Mouse (Mus musculus) intestine, embryonic 16.5 days (tissue): ENCODE results near the gene Higd1a. TPM values are rescaled to one million over a fixed set of nuclear protein-coding genes. Genes with fewer than 3 reads are reported as not detected.
A peak's percentile ranks its signal among the peaks of the same experiment; 100 is the strongest.

Source experiments
- ATAC-seq: fragments of 200-750 bp; cut with Nextera tagmentation; 2 replicates; pipeline ENCODE4 v1.8.0; 2017; ENCODE audit warnings: moderate TSS enrichment, moderate library complexity
- H3K27ac ChIP-seq: fragments of 300-500 bp; sonication (generic); 2 replicates; pipeline ENCODE4 v1.5.1; 2014; ENCODE audit warnings: mild to moderate bottlenecking, low read length
- H3K27me3 ChIP-seq: fragments of 300-500 bp; sonication (generic); replicated peaks from 2 replicates; pipeline ENCODE4 v1.6.1; 2014; ENCODE audit warnings: low read length, control low read depth, mixed read lengths; ENCODE audit not compliant: control insufficient read depth, insufficient read depth
- H3K36me3 ChIP-seq: fragments of 300-500 bp; sonication (generic); 2 replicates; pipeline ENCODE4 v1.6.1; 2014; ENCODE audit warnings: low read length, control low read depth; ENCODE audit not compliant: control insufficient read depth, insufficient read depth
- H3K4me1 ChIP-seq: fragments of 300-500 bp; sonication (generic); 2 replicates; pipeline ENCODE4 v1.6.1; 2014; ENCODE audit warnings: low read length, control low read depth, mixed read lengths; ENCODE audit not compliant: control insufficient read depth, insufficient read depth
- H3K4me2 ChIP-seq: fragments of 300-500 bp; sonication (generic); 2 replicates; pipeline ENCODE4 v1.6.1; 2014; ENCODE audit warnings: low read depth, low read length, control low read depth
- H3K4me3 ChIP-seq: fragments of 300-500 bp; sonication (generic); 2 replicates; pipeline ENCODE4 v1.5.1; 2014; ENCODE audit warnings: mild to moderate bottlenecking, low read length
- H3K9ac ChIP-seq: fragments of 300-500 bp; sonication (generic); 2 replicates; pipeline ENCODE4 v1.6.1; 2014; ENCODE audit warnings: low read depth, low read length
- H3K9me3 ChIP-seq: fragments of 300-500 bp; sonication (generic); 2 replicates; pipeline ENCODE4 v1.6.1; 2016; ENCODE audit warnings: low read length, control low read depth; ENCODE audit not compliant: control insufficient read depth
- WGBS: fragments of 180-500 bp; shearing (Covaris S2); extraction: QIAGEN DNeasy Blood & Tissue Kit; methylation state at CpG from one replicate; pipeline ENCODE4 v1.1.7; 2014; 5-methylcytosine and 5-hydroxymethylcytosine counted together
- polyA plus RNA-seq: library from polyadenylated mRNA; unstranded; fragments of >200 nt; fragmentation: Nextera tagmentation; extraction: Ambion mirVana; gene quantifications from 2 replicates; pipeline ENCODE4 v1.2.1, GENCODE M21; 2015

Gene Higd1a
- polyA plus RNA-seq, 1 experiment from 2014 or later, result 162 TPM

- Histone ChIP-seq H3K4me1 (peaks cover 3% of the 10 kb centered on the region; the same call in 1 of the 2 replicates), H3K27ac (no peak overlapping the region), H3K9ac (no peak overlapping the region), H3K4me3 (no peak overlapping the region), H3K4me2 (no peak overlapping the region), H3K9me3 (no peaks in the 10 kb centered on the region), H3K27me3 (no peaks in the 10 kb centered on the region), H3K36me3 (no peaks in the 10 kb centered on the region)
- no peak for ATAC-seq
- WGBS, result 80% methylated on average over 5 of the region's 5 CpGs
Observed at GRCm38 (mm10) chr9:121900282-121900855, 42.2 kb upstream of the Higd1a start.

GRCm38 (mm10) chr9:121899306-121899705, 41.1 kb upstream of the Higd1a start:
- H3K27me3 ChIP-seq, result no peaks in the 10 kb centered on the region

DNA sequence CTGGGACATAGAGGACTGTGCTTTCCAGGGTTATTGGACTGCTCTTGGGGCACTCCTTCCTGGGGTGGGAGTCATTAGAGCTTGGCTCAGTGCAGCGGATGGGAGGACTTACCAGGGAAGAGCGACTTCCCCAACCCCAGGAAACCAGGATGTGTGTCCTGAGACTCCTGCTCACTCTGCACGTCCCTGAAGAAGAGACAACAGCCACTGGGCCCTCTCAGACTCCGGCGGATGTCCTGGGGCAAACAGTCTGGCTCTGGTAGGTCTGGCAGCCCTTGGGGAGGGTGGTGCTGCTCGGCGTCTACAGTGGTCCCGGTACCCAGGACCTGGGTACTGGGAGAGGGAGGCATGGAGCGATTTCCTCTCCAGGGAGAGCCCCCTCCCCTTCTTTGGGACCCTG, 40.1 kb upstream of the Higd1a start, which contains the start of gene Ackr2:
TSS of gene Ackr2 (plus strand) at position 111 of the 400 bp plus-strand sequence.
- 81% methylated on average over 9 of the region's 9 CpGs for WGBS
- H3K27ac ChIP-seq, result peak within 1 kb of the TSS; percentile 64

More at GRCm38 (mm10) chr9:121899306-121899705, 41.1 kb upstream of the Higd1a start:
- Histone ChIP-seq H3K9ac (no peak overlapping the region), H3K9me3 (no peaks in the 10 kb centered on the region), H3K27ac (no peak overlapping the region), H3K36me3 (no peaks in the 10 kb centered on the region), H3K4me1 (peaks cover 6% of the 10 kb centered on the region; the same call in 1 of the 2 replicates), H3K4me3 (no peak overlapping the region), H3K4me2 (no peak overlapping the region)
- no peak for ATAC-seq
- WGBS, result 60% methylated on average over 6 of the region's 6 CpGs

GRCm38 (mm10) chr9:121896820-121897219, 38.7 kb upstream of the Higd1a start:
- Histone ChIP-seq H3K4me2 (no peak overlapping the region), H3K4me3 (no peak overlapping the region), H3K9me3 (no peaks in the 10 kb centered on the region), H3K4me1 (peaks cover 6% of the 10 kb centered on the region; the same call in 1 of the 2 replicates), H3K27ac (peak overlapping the region; percentile 69), H3K27me3 (no peaks in the 10 kb centered on the region), H3K36me3 (no peaks in the 10 kb centered on the region), H3K9ac (peak overlapping the region; percentile 21; the same call in 1 of the 2 replicates)
- WGBS, result 56% methylated on average over 4 of the region's 4 CpGs
- no peak for ATAC-seq

More for the DNA sequence above, 40.1 kb upstream of the Higd1a start, which contains the start of gene Ackr2:
- no peaks in the 10 kb centered on the region for H3K9me3 ChIP-seq
- no peaks in the 10 kb centered on the region for H3K36me3 ChIP-seq
- no peak within 1 kb of the TSS for H3K4me2 ChIP-seq
- H3K4me1 ChIP-seq, result peaks cover 6% of the 10 kb centered on the region; the same call in 1 of the 2 replicates
- no peaks in the 10 kb centered on the region for H3K27me3 ChIP-seq
- H3K9ac ChIP-seq, result no peak within 1 kb of the TSS
- H3K4me3 ChIP-seq, result no peak within 1 kb of the TSS
- no peak for ATAC-seq

- H3K9ac ChIP-seq, result no peak overlapping the region
- WGBS, result 60% methylated on average over 7 of the region's 7 CpGs
- no peak for ATAC-seq
- H3K27me3 ChIP-seq, result no peaks in the 10 kb centered on the region
- no peak overlapping the region for H3K27ac ChIP-seq
- no peak overlapping the region for H3K4me2 ChIP-seq
- no peak overlapping the region for H3K4me3 ChIP-seq
- peaks cover 8% of the 10 kb centered on the region for H3K4me1 ChIP-seq
- no peaks in the 10 kb centered on the region for H3K9me3 ChIP-seq
- no peaks in the 10 kb centered on the region for H3K36me3 ChIP-seq
Observed at GRCm38 (mm10) chr9:121895392-121895993, 37.3 kb upstream of the Higd1a start.

DNA sequence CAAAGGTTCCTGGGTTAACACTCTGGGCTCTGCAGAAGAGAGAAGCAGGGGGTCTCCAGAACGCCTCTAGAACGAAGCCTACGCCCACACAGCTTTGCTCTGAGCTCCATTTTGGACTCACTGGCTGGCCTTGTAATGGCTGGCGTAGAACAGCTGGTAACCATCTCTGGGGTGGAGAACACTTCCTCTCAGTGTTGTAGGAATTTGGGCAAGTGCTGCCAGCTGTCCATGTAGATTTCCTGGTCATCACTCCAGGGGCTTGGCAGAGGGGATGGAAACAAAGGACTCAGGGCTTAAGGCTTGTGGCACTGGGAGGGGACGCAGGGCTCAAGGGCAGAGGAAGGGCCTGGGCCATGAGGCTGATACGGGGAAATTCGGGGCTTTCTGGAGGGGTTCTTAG, 36.3 kb upstream of the Higd1a start:
- Histone ChIP-seq H3K9ac (no peak overlapping the region), H3K4me2 (no peak overlapping the region), H3K27me3 (no peaks in the 10 kb centered on the region), H3K9me3 (no peaks in the 10 kb centered on the region), H3K4me1 (peaks cover 12% of the 10 kb centered on the region), H3K27ac (no peak overlapping the region), H3K36me3 (no peaks in the 10 kb centered on the region), H3K4me3 (no peak overlapping the region)
- 80% methylated on average over 7 of the region's 7 CpGs for WGBS
- no peak for ATAC-seq

DNA sequence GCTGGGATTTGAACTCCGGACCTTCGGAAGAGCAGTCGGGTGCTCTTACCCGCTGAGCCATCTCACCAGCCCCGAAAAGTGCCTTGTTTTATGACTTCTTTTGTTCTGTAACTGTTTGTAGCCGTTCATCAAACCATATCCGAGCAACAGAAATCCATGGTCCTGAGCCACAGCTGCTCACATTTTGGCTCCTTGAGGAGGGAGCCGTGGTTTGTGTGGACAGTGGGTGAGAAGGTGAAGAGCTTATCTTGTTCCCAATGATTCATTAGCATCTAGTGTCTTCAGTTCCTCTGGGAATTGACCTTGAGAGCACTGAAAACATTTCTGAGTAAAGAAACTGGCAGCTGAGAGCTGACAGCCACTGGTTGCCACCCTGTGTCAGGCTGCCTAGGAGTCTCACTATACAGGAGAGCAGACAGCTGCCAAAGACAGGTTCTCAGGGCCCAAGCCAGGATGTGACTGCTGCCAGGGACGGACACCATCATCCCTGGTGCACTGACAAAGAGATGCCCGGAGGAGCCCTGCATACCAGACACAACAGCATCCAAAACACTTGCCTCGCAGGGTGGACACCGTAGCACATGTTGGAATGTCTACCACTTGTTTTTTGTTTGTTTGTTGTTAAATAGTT, 34.0 kb upstream of the Higd1a start:
- no peak overlapping the region for H3K4me3 ChIP-seq
- 83% methylated on average over 12 of the region's 12 CpGs for WGBS
- no peaks in the 10 kb centered on the region for H3K9me3 ChIP-seq

DNA sequence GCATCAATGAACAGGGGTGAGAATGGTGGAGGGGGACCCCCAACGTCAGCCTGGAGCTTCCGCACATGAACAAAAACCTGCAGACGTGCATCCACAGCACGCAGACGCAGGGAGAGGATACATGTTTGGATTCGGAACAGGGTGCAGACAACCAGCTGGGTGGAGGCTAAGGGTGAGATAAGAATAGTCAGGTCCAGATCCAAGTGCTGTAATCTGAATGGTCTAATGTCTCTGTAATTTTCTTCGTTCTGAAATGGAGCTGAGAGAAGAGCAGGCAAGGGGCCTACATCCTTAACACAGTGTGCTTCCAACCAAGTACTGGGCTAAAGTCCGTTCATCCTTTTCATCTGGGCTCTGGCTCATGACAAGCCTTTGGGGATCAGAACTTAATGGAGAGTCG, 33.1 kb upstream of the Higd1a start:
- Histone ChIP-seq H3K4me2 (no peak overlapping the region), H3K27ac (no peak overlapping the region), H3K9me3 (no peaks in the 10 kb centered on the region), H3K36me3 (no peaks in the 10 kb centered on the region), H3K27me3 (no peaks in the 10 kb centered on the region), H3K9ac (no peak overlapping the region), H3K4me3 (no peak overlapping the region), H3K4me1 (peaks cover 9% of the 10 kb centered on the region; the same call in 1 of the 2 replicates)
- WGBS, result 87% methylated on average over 9 of the region's 9 CpGs
- ATAC-seq, result no peak

More for the DNA sequence above, 34.0 kb upstream of the Higd1a start:
- Histone ChIP-seq H3K4me2 (no peak overlapping the region), H3K27ac (no peak overlapping the region), H3K4me1 (peaks cover 11% of the 10 kb centered on the region), H3K27me3 (no peaks in the 10 kb centered on the region), H3K36me3 (no peaks in the 10 kb centered on the region), H3K9ac (no peak overlapping the region)
- ATAC-seq, result no peak

DNA sequence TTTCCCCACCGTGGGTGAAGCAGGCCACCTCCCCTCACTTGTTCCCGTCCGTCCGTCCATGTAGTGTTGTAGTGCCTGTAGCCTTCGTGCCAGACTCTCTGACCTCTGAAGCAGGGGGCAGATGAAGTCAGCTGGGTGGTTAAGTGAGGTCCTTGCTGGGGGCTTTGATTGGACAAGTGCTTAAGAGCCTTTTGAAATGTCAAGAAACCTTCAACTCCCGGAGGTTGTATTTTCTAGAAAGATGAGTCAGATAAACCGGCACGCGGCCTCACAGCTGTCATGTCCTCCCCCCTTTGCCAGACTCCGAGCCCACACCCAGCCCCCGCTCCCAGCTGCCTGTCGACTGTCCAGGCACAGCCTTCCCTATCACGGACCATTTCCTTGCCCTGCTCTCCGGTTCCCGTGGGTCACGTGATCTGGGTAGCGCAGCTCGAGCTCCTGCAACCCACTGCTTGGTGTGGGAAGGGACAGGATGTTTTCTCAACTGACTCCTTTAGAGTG, 32.3 kb upstream of the Higd1a start:
- 21% methylated on average over 18 of the region's 18 CpGs for WGBS
- H3K4me3 ChIP-seq, result no peak overlapping the region
- H3K9me3 ChIP-seq, result no peaks in the 10 kb centered on the region
- H3K27me3 ChIP-seq, result no peaks in the 10 kb centered on the region
- no peaks in the 10 kb centered on the region for H3K36me3 ChIP-seq
- H3K27ac ChIP-seq, result no peak overlapping the region
- peak overlapping the region; percentile 8; the same call in 1 of the 2 replicates for H3K4me2 ChIP-seq
- H3K9ac ChIP-seq, result no peak overlapping the region
- H3K4me1 ChIP-seq, result peaks cover 9% of the 10 kb centered on the region; the same call in 1 of the 2 replicates
- peak; percentile 59 for ATAC-seq
